Mouse (Mus musculus): ENCODE measurements around the gene Syt12. TPM values are rescaled to one million over a fixed set of nuclear protein-coding genes. Genes with fewer than 3 reads are reported as not detected.

Syt12 gene
- polyA plus RNA-seq, 1 experiment from 2014 or later, result 0.19 TPM

DNA sequence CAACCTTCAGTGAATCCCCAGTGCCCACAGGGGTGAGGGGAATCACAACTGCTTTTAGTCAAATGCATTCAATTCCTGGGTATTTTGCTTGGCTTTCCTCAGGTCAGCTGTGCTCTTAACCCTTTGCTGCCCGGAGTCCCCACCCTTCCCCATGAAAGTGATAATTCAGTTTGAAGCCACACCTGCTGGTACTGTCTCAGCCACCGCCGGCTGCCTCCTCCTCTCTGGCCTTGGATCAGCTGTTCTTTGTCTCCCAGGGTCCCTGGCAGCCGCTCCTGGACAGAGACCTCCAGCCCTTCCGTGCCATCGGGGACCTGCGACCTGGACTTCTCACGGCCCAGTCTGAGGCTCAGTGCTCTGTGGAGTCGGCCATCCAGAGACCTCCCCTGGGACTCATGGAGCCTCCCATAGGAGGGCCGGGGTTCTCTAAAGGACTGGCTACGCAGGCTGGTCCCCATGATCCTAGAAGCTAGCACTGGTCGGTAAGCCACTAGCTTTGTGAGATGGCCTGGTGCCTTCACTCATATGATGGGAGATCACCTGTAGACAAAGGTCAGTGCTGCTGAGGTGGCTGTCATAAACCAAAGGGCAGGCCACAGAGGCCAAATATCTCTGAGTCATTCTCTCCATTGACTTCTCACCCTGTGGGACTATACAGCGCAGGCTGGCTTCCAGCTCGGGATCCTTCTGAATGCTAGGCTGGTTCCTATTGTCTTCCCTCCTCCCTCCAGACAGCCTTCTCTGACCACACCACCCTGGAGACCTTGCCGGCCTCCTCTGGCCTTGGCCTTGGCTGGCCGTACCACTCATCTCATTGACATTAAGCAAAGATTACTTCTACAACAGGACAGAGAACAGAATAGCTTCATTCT lies 21.1 kb upstream of the Syt12 start, which contains the start of gene 2010003K11Rik:
2010003K11Rik (minus strand) TSS at position 522 of the 872 bp plus-strand sequence.
- Histone ChIP-seq H3K4me3 (ENCODE audit: low read depth, low read length) (no peak within 1 kb of the TSS), H3K27ac (ENCODE audit: low read depth) (peak within 1 kb of the TSS; percentile 74), H3K36me3 (replicated peaks; ENCODE audit: insufficient read depth, low read length) (no peaks in the 10 kb centered on the region), H3K9ac (replicated peaks) (peak within 1 kb of the TSS; percentile 38; the same call in 1 of the 2 replicates), H3K4me1 (ENCODE audit: insufficient read depth) (0 out of 2 replicates have a peak, but pooled peaks cover 9% of the 10 kb centered on the region), H3K4me2 (ENCODE audit: low read depth, low read length) (peak within 1 kb of the TSS; percentile 0; the same call in 1 of the 2 replicates), H3K27me3 (ENCODE audit: insufficient read depth, low read length) (no peaks in the 10 kb centered on the region), H3K9me3 (ENCODE audit: low read length) (no peaks in the 10 kb centered on the region)
- TF ChIP-seq CTCF (IDR thresholded peaks at IDR 0.05; ENCODE audit: low read depth), result no peak
- peak; percentile 79 for TF ChIP-seq EP300 (IDR thresholded peaks at IDR 0.05; ENCODE audit: low read depth)
- WGBS (ENCODE audit: insufficient replicate concordance), result 65% methylated on average over 16 of the region's 16 CpGs
- DNase-seq (peak; percentile 47), ATAC-seq (peak; percentile 73)

DNA sequence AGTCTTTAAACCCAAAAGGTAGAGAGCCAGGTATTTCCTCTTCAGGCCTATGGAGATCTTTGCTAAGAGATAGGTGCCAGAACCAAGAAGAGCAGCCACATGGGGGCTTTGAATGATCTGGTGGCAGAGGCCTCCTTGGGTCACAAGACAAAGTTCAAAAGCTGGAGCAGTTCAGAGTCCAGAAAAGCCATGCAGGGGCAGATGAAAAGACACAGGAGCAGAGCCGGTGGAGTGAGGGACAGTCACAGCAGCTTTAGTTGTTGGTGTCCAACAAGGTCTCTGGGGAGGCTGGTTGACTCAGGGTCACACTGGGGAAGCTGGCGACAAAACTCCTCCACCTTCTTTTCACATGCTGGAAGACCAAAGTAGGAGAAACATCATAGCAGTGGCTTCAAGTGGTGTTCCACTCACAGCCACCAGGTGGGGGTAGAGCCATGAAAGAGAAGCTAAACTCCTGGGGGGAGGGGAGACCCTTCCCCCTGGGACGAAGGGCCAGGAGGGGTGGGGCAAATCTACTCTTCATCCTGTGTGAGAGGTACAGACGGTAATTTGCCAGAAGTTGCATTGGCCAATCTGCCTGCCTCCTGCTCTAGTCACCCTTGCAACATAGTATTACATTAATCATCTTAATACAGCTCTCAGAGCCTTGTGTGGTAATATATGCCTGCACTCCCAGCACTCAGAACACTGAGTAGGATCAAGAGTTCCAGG lies 20.2 kb upstream of the Syt12 start:
- Histone ChIP-seq H3K4me1 (ENCODE audit: insufficient read depth) (0 out of 2 replicates have a peak, but pooled peaks cover 9% of the 10 kb centered on the region), H3K36me3 (replicated peaks; ENCODE audit: insufficient read depth, low read length) (no peaks in the 10 kb centered on the region), H3K4me2 (ENCODE audit: low read depth, low read length) (peak overlapping the region; percentile 0; the same call in 1 of the 2 replicates), H3K9ac (replicated peaks) (no peak overlapping the region), H3K27me3 (ENCODE audit: insufficient read depth, low read length) (no peaks in the 10 kb centered on the region), H3K27ac (ENCODE audit: low read depth) (peak overlapping the region; percentile 74), H3K9me3 (ENCODE audit: low read length) (no peaks in the 10 kb centered on the region), H3K4me3 (ENCODE audit: low read depth, low read length) (no peak overlapping the region)
- DNase-seq (peak; percentile 86), ATAC-seq (peak; percentile 86)
- peak; percentile 97 for TF ChIP-seq CTCF (IDR thresholded peaks at IDR 0.05; ENCODE audit: low read depth)
- no peak; the same call in 1 of the 2 replicates for TF ChIP-seq EP300 (IDR thresholded peaks at IDR 0.05; ENCODE audit: low read depth)
- WGBS (ENCODE audit: insufficient replicate concordance), result 8% methylated on average over 4 of the region's 4 CpGs

- Histone ChIP-seq H3K4me1 (ENCODE audit: insufficient read depth) (0 out of 2 replicates have a peak, but pooled peaks cover 9% of the 10 kb centered on the region), H3K36me3 (replicated peaks; ENCODE audit: insufficient read depth, low read length) (no peaks in the 10 kb centered on the region), H3K9ac (replicated peaks) (no peak overlapping the region), H3K4me2 (ENCODE audit: low read depth, low read length) (no peak overlapping the region), H3K27me3 (ENCODE audit: insufficient read depth, low read length) (no peaks in the 10 kb centered on the region), H3K27ac (ENCODE audit: low read depth) (peak overlapping the region; percentile 45), H3K4me3 (ENCODE audit: low read depth, low read length) (no peak overlapping the region), H3K9me3 (ENCODE audit: low read length) (no peaks in the 10 kb centered on the region)
- peak; percentile 27 for DNase-seq
- ATAC-seq, result peak; percentile 24; the same call in 1 of the 2 replicates
- WGBS (ENCODE audit: insufficient replicate concordance), result 81% methylated on average over 3 of the region's 3 CpGs
- no peak for TF ChIP-seq EP300 (IDR thresholded peaks at IDR 0.05; ENCODE audit: low read depth)
These were observed 19.5 kb upstream of the Syt12 start for GRCm38 (mm10) chr19:4496535-4497262.

DNA sequence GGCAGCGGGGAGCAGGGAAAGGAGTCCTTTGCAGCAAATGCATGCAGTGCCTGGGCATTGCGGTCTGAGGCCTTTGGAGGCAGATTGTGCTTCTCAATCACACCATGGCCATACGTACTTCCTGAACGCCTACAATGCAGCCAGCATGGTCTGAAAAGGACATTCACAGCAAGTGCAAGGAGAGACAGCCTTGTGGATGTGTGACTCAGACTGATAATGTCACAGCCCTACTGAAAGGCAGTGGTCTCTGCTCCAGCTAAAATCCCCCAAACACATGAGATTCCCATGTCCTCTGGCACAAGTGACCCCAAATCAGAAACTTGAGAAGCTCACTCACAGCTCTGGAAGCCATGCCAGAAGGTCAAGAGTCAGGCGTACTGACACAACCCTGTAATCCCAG lies 18.6 kb upstream of the Syt12 start:
- H3K4me2 ChIP-seq (ENCODE audit: low read depth, low read length), result no peak overlapping the region
- DNase-seq, result no peak
- WGBS (ENCODE audit: insufficient replicate concordance), result 79% methylated on average over 5 of the region's 5 CpGs

DNA sequence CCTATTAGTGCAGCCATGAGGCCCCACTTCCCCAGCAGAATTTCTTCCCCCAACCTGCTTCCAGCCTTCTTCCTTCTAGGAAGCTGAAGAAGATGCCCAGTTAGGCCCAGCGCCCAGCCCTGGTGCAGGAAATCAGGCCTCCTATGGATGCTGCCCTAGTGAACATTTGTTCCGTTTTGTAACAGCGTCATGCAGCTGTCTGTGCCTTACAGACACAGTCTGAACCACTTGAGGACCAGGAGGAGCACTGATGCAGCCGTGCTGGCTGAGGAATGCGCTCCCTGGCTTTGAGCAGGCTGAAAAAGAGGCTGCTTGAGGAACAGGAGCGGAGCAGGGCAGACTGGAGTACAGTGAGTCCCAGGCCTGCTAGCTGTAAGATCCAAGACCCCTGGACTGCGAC lies 17.5 kb upstream of the Syt12 start:
- Histone ChIP-seq H3K9me3 (ENCODE audit: low read length) (no peaks in the 10 kb centered on the region), H3K9ac (replicated peaks) (no peak overlapping the region), H3K27me3 (ENCODE audit: insufficient read depth, low read length) (no peaks in the 10 kb centered on the region), H3K4me3 (ENCODE audit: low read depth, low read length) (no peak overlapping the region), H3K36me3 (replicated peaks; ENCODE audit: insufficient read depth, low read length) (no peaks in the 10 kb centered on the region), H3K27ac (ENCODE audit: low read depth) (no peak overlapping the region), H3K4me2 (ENCODE audit: low read depth, low read length) (no peak overlapping the region), H3K4me1 (ENCODE audit: insufficient read depth) (0 out of 2 replicates have a peak, but pooled peaks cover 11% of the 10 kb centered on the region)
- DNase-seq, result no peak
- WGBS (ENCODE audit: insufficient replicate concordance), result 72% methylated on average over 7 of the region's 7 CpGs
- no peak for ATAC-seq
- TF ChIP-seq EP300 (IDR thresholded peaks at IDR 0.05; ENCODE audit: low read depth) (no peak), CTCF (IDR thresholded peaks at IDR 0.05; ENCODE audit: low read depth) (no peak)

More for the DNA sequence above, 18.6 kb upstream of the Syt12 start:
- H3K9me3 ChIP-seq (ENCODE audit: low read length), result no peaks in the 10 kb centered on the region
- H3K9ac ChIP-seq (replicated peaks), result no peak overlapping the region
- ATAC-seq, result no peak
- H3K4me1 ChIP-seq (ENCODE audit: insufficient read depth), result 0 out of 2 replicates have a peak, but pooled peaks cover 11% of the 10 kb centered on the region
- no peaks in the 10 kb centered on the region for H3K36me3 ChIP-seq (replicated peaks; ENCODE audit: insufficient read depth, low read length)
- TF ChIP-seq EP300 (IDR thresholded peaks at IDR 0.05; ENCODE audit: low read depth) (no peak), CTCF (IDR thresholded peaks at IDR 0.05; ENCODE audit: low read depth) (no peak)
- no peaks in the 10 kb centered on the region for H3K27me3 ChIP-seq (ENCODE audit: insufficient read depth, low read length)
- no peak overlapping the region for H3K27ac ChIP-seq (ENCODE audit: low read depth)
- no peak overlapping the region for H3K4me3 ChIP-seq (ENCODE audit: low read depth, low read length)

All from liver, postnatal 0 days (tissue).